Mouse (Mus musculus): ENCODE measurements around the gene Fuom. TPM values are rescaled to one million over a fixed set of nuclear protein-coding genes. Genes with fewer than 3 reads are reported as not detected.

Fuom gene
- total and polyA plus RNA-seq, 3 experiments, result 71.5 to 101 (median 83.4) TPM

DNA sequence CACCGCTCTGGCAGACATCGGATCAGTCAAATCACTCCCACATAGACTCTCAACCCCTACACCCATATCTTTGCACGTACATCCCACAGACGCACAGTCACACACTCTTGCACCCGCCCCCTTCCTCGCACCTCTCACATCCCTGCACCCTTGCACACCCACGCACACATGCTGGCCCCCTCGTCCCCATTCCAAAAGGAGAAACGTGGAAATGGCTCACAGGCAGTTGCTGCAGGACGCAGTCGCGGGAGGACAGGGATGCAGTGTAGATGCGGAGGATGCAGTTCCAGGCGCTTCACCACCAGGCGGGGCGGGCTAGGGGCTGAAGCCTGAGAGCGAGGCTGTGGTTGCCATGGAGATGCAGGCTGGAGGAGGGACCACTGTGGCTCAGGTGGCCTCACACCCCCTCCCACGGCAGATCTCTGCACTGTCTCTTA lies 20.0 kb downstream of the Fuom start, which contains the start of gene Caly:
Caly (minus strand) TSS at position 307 of the 437 bp plus-strand sequence.
- DNase-seq, result no peak

DNA sequence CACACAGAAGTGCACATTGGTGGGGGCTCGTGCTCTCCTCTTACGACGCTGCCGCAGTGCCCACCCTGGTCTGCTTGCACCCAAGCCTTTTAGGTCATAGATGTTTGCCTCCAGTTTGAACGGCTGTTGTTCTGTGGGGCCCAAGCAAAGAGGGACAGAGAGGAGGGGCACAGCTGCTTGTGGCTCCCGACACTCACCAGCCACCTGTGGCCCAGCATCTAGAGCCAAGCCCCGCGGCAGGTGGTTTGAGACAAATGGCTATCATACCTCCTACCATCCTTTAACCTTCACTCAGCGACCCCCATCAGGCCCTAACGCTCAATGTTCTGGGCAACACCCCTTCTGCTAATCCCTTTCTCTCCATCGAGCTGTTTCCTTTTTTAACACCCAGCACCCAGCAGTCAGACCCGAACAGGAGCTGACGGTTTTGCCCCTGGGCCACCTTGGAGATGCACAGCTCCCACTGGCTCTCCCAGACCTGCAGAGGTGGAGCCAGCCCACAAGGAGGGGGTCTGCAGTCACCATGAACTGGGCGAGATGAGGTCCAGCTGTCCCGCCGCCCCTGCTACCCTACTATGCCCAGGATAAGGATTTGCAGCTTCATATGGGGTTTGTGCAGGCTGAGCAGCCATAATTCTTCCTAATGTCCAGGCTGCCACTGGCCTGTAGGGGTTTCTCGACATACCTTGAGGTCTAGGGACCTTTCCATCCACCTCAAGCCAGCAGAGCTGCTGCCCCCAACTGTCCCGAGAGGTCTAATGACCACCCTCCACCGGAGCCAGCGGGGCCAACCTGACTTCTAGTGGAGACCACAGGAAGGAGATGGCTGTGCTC lies 20.6 kb downstream of the Fuom start:
- WGBS, result 17% methylated on average over 20 of the region's 20 CpGs
- peaks cover 2% of the 10 kb centered on the region; the same call in 1 of the 2 replicates for H3K27me3 ChIP-seq (ENCODE audit: control insufficient read depth, insufficient read depth, low read length)
- no peak for DNase-seq
- no peaks in the 10 kb centered on the region for H3K36me3 ChIP-seq (ENCODE audit: control insufficient read depth, insufficient read depth, low read length)
- no peak overlapping the region for H3K27ac ChIP-seq
- H3K79me2 ChIP-seq (replicated peaks; ENCODE audit: control insufficient read depth, insufficient read depth, low read length), result no peaks in the 10 kb centered on the region
- intact Hi-C loops (cut with DNase I), result no loop called here
- TF ChIP-seq CTCF (IDR thresholded peaks at IDR 0.05), result no peak
- TF ChIP-seq EP300 (IDR thresholded peaks at IDR 0.05; ENCODE audit: insufficient read depth, low read depth, low read length), result no peak
- TF ChIP-seq POLR2A (IDR thresholded peaks at IDR 0.05; ENCODE audit: insufficient read depth, low read depth, low read length), result no peak
- no peaks in the 10 kb centered on the region for H3K4me1 ChIP-seq (ENCODE audit: control insufficient read depth, insufficient read depth, low read length)
- H3K4me3 ChIP-seq, result no peak overlapping the region
- H3K9ac ChIP-seq (ENCODE audit: low read depth, low read length), result no peak overlapping the region

More for the DNA sequence above, 20.0 kb downstream of the Fuom start, which contains the start of gene Caly:
- Histone ChIP-seq H3K27me3 (ENCODE audit: control insufficient read depth, insufficient read depth, low read length) (peaks cover 2% of the 10 kb centered on the region; the same call in 1 of the 2 replicates), H3K36me3 (ENCODE audit: control insufficient read depth, insufficient read depth, low read length) (no peaks in the 10 kb centered on the region), H3K27ac (no peak within 1 kb of the TSS), H3K79me2 (replicated peaks; ENCODE audit: control insufficient read depth, insufficient read depth, low read length) (no peaks in the 10 kb centered on the region), H3K4me1 (ENCODE audit: control insufficient read depth, insufficient read depth, low read length) (no peaks in the 10 kb centered on the region), H3K4me3 (no peak within 1 kb of the TSS), H3K9ac (ENCODE audit: low read depth, low read length) (no peak within 1 kb of the TSS)
- 8% methylated on average over 18 of the region's 18 CpGs for WGBS
- intact Hi-C loops (cut with DNase I), result no loop called here
- no peak for TF ChIP-seq POLR2A (IDR thresholded peaks at IDR 0.05; ENCODE audit: insufficient read depth, low read depth, low read length)
- TF ChIP-seq CTCF (IDR thresholded peaks at IDR 0.05), result no peak; the same call in 1 of the 2 replicates
- TF ChIP-seq EP300 (IDR thresholded peaks at IDR 0.05; ENCODE audit: insufficient read depth, low read depth, low read length), result no peak

DNA sequence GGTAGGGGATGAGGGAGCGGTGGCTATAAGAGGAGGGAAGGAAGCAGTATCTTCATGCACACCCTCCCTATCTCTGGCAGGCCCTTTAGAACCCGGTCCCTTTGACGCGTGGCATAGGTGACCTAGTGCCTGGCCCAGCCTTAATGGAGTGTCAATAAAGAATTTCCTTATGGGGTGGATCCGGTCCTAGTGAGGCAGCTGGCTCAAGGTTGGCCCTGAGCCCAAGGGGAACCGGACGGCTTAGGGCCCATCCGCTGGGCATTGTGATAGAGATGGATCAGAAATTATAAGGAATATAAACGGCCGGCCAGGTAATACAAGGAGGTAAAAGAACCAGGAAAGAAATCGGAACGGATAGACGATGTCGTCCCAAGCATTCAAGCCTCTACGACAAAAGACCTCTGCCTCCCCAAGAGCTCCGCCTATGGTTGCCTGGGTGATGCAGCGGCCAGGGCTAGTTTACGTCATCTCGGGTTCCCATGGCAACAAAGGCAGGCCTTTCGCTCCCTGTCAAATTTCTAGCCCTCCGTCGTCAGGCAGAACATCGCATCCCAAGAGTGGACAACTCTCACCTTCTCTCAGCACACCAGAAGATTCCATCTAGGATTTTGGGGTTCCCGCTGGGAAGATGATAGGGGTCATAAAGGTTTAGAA lies 21.6 kb downstream of the Fuom start:
- TF ChIP-seq POLR2A (IDR thresholded peaks at IDR 0.05; ENCODE audit: insufficient read depth, low read depth, low read length), result no peak
- no peak for TF ChIP-seq CTCF (IDR thresholded peaks at IDR 0.05)
- no peak for TF ChIP-seq EP300 (IDR thresholded peaks at IDR 0.05; ENCODE audit: insufficient read depth, low read depth, low read length)
- H3K27ac ChIP-seq, result no peak overlapping the region
- intact Hi-C loops (cut with DNase I), result no loop called here
- DNase-seq, result peak; percentile 65 to 68
- no peak overlapping the region for H3K4me3 ChIP-seq
- H3K9ac ChIP-seq (ENCODE audit: low read depth, low read length), result no peak overlapping the region
- H3K27me3 ChIP-seq (ENCODE audit: control insufficient read depth, insufficient read depth, low read length), result peaks cover 2% of the 10 kb centered on the region; the same call in 1 of the 2 replicates
- H3K4me1 ChIP-seq (ENCODE audit: control insufficient read depth, insufficient read depth, low read length), result no peaks in the 10 kb centered on the region
- no peaks in the 10 kb centered on the region for H3K36me3 ChIP-seq (ENCODE audit: control insufficient read depth, insufficient read depth, low read length)
- no peaks in the 10 kb centered on the region for H3K79me2 ChIP-seq (replicated peaks; ENCODE audit: control insufficient read depth, insufficient read depth, low read length)
- 3% methylated on average over 24 of the region's 24 CpGs for WGBS

DNA sequence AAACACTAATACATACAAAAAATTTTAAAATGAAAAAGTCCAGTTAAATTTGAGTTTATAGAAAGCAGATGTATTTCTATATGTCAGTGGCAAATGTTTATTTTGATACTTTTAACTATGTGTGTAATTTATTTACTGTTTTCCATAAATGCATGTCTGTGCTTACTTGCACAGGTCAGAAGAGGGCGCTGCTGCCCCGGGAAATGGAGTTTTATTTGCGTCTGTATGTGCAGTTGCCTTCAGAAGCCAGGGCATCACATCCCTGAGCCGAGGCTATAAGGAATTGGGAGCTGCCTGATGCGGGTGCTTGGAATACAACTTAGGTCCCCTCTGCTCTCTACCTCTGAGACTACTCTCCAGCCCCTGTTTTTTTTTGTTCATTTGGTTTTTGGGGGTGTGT lies 23.5 kb downstream of the Fuom start:
- DNase-seq, result peak; percentile 58 to 74
- Histone ChIP-seq H3K36me3 (ENCODE audit: control insufficient read depth, insufficient read depth, low read length) (no peaks in the 10 kb centered on the region), H3K4me3 (no peak overlapping the region), H3K27me3 (ENCODE audit: control insufficient read depth, insufficient read depth, low read length) (peaks cover 2% of the 10 kb centered on the region; the same call in 1 of the 2 replicates), H3K9ac (ENCODE audit: low read depth, low read length) (no peak overlapping the region), H3K27ac (no peak overlapping the region), H3K79me2 (replicated peaks; ENCODE audit: control insufficient read depth, insufficient read depth, low read length) (no peaks in the 10 kb centered on the region), H3K4me1 (ENCODE audit: control insufficient read depth, insufficient read depth, low read length) (no peaks in the 10 kb centered on the region)
- WGBS, result 7% methylated on average over 5 of the region's 5 CpGs
- no peak for TF ChIP-seq POLR2A (IDR thresholded peaks at IDR 0.05; ENCODE audit: insufficient read depth, low read depth, low read length)
- TF ChIP-seq EP300 (IDR thresholded peaks at IDR 0.05; ENCODE audit: insufficient read depth, low read depth, low read length), result peak; percentile 44; the same call in 1 of the 2 replicates
- peak; percentile 91 for TF ChIP-seq CTCF (IDR thresholded peaks at IDR 0.05)
- intact Hi-C loops (cut with DNase I), result loop anchor here (1.0 to 5.0 kb wide), 2 partner anchors 63 to 749 kb away; no protein-coding TSS in a partner anchor

- no peak overlapping the region for H3K4me3 ChIP-seq
- intact Hi-C loops (cut with DNase I), result loop anchor here (1.0 to 5.0 kb wide), 2 partner anchors 64 to 750 kb away; no protein-coding TSS in a partner anchor
- H3K36me3 ChIP-seq (ENCODE audit: control insufficient read depth, insufficient read depth, low read length), result no peaks in the 10 kb centered on the region
- H3K27ac ChIP-seq, result no peak overlapping the region
- no peaks in the 10 kb centered on the region for H3K4me1 ChIP-seq (ENCODE audit: control insufficient read depth, insufficient read depth, low read length)
- H3K9ac ChIP-seq (ENCODE audit: low read depth, low read length), result no peak overlapping the region
- peaks cover 2% of the 10 kb centered on the region; the same call in 1 of the 2 replicates for H3K27me3 ChIP-seq (ENCODE audit: control insufficient read depth, insufficient read depth, low read length)
- TF ChIP-seq POLR2A (IDR thresholded peaks at IDR 0.05; ENCODE audit: insufficient read depth, low read depth, low read length) (no peak), EP300 (IDR thresholded peaks at IDR 0.05; ENCODE audit: insufficient read depth, low read depth, low read length) (no peak), CTCF (IDR thresholded peaks at IDR 0.05) (no peak)
- H3K79me2 ChIP-seq (replicated peaks; ENCODE audit: control insufficient read depth, insufficient read depth, low read length), result no peaks in the 10 kb centered on the region
- 56% methylated on average over 6 of the region's 6 CpGs for WGBS
- no peak for DNase-seq
These were observed 24.5 kb downstream of the Fuom start for GRCm38 (mm10) chr7:140077698-140078097.

Measured in heart, adult 2 months (tissue).